In the genomic region with DNA sequence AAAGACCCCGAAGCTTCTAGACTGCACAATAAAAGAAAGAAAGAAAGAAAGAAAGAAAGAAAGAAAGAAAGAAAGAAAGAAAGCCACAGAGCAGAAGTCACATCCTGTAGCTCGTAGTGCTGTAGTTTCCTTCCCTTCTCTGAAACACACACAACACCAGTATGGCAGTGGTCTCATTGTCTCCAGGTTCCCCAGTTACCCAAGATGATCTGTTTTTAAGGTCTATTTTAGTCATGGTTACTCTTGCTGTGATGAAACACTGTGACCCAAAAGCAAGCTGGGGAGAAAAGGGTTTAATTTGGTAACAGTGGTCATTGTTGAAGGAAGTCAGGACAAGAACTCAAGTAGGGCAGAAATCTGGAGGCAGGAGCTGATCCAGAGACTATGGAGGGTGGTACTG, we compare ENCODE assay signal across 34 mouse cellular contexts.
"Had no signal": no experiment of that assay in that cellular context is flagged by ENCODE, and none has a peak within 500 bp of the region (broad histone marks: within the 10 kb centered on the region; RNA-seq: fewer than 3 reads in every experiment).

No protein-coding gene starts in this region.

- H3K4me1 ChIP-seq: heart, embryonic 13.5 days; heart, embryonic 15.5 days; hindbrain, embryonic 12.5 days; hindbrain, embryonic 13.5 days; hindbrain, embryonic 15.5 days; intestine, embryonic 15.5 days; kidney, embryonic 15.5 days had no signal

- H3K27me3 ChIP-seq: heart, embryonic 12.5 days; heart, embryonic 13.5 days; heart, embryonic 15.5 days; hindbrain, embryonic 12.5 days; hindbrain, embryonic 13.5 days; hindbrain, embryonic 15.5 days; intestine, embryonic 15.5 days; kidney, embryonic 15.5 days had no signal

- H3K4me3 ChIP-seq: heart, embryonic 12.5 days; heart, embryonic 13.5 days; heart, embryonic 15.5 days; hindbrain, embryonic 10.5 days; hindbrain, embryonic 12.5 days; hindbrain, embryonic 13.5 days; hindbrain, embryonic 15.5 days; intestine, embryonic 15.5 days; kidney, embryonic 15.5 days; layer of hippocampus, adult 2 months; left cerebral cortex, adult 2 months had no signal

- H3K36me3 ChIP-seq: heart, embryonic 12.5 days; heart, embryonic 13.5 days; heart, embryonic 15.5 days; hindbrain, embryonic 10.5 days; hindbrain, embryonic 12.5 days; intestine, embryonic 15.5 days; kidney, embryonic 15.5 days had no signal

- H3K4me2 ChIP-seq: heart, embryonic 11.5 days; heart, embryonic 12.5 days; heart, embryonic 13.5 days; heart, embryonic 15.5 days; hindbrain, embryonic 12.5 days; hindbrain, embryonic 13.5 days; hindbrain, embryonic 14.5 days; hindbrain, embryonic 15.5 days; intestine, embryonic 15.5 days; kidney, embryonic 15.5 days had no signal

- H3K9ac ChIP-seq: heart, embryonic 12.5 days; heart, embryonic 13.5 days; heart, embryonic 15.5 days; hindbrain, embryonic 12.5 days; hindbrain, embryonic 13.5 days; hindbrain, embryonic 14.5 days; hindbrain, embryonic 15.5 days; intestine, embryonic 15.5 days; kidney, embryonic 15.5 days had no signal

- H3K27ac ChIP-seq: heart, embryonic 13.5 days; heart, embryonic 15.5 days; hindbrain, embryonic 10.5 days; hindbrain, embryonic 12.5 days; hindbrain, embryonic 13.5 days; hindbrain, embryonic 14.5 days; hindbrain, embryonic 15.5 days; hindbrain, postnatal 0 days; intestine, embryonic 15.5 days; kidney, embryonic 15.5 days; kidney, postnatal 0 days; layer of hippocampus, adult 2 months; left cerebral cortex, adult 2 months had no signal

- H3K9me3 ChIP-seq: heart, embryonic 12.5 days; heart, embryonic 13.5 days; heart, embryonic 15.5 days; hindbrain, embryonic 10.5 days; hindbrain, embryonic 12.5 days; hindbrain, embryonic 13.5 days; hindbrain, embryonic 15.5 days; intestine, embryonic 15.5 days; kidney, embryonic 15.5 days had no signal

- DNase-seq: heart, postnatal 14 days; heart, postnatal 36 days; heart, postnatal 4 days; kidney, adult 11 months; kidney, adult 18-20 months; kidney, adult 2 months; kidney, adult 8-10 months; kidney, adult 9 months; kidney, postnatal 10 days; kidney, postnatal 14 days; kidney, postnatal 25 days; kidney, postnatal 36 days; kidney, postnatal 4 days; layer of hippocampus, adult 9-11 months; layer of hippocampus, postnatal 36 days had no signal

- ATAC-seq: hindbrain, embryonic 16.5 days; hindbrain, postnatal 0 days; inflammation-experienced regulatory T-cells, adult 6 months; intestine, embryonic 15.5 days; intestine, embryonic 16.5 days; intestine, postnatal 0 days had no signal
